Mouse (Mus musculus) central nervous system, embryonic 14 days (tissue): Measurements from ENCODE around the gene 2010315B03Rik. TPM values are rescaled to one million over a fixed set of nuclear protein-coding genes. Genes with fewer than 3 reads are reported as not detected.

Experiments
- polyA plus RNA-seq: library from polyadenylated mRNA; depleted of rRNA; stranded (reverse); fragments of >200 nt; gene quantifications from 2 replicates; pipeline ENCODE4 v1.2.3, GENCODE M21; 2012; rRNA removed

2010315B03Rik gene
- polyA plus RNA-seq, result 10.8 and 11.2 TPM in 2 replicates

GRCm38 (mm10) chr9:124312171-124313142 is at the start of gene 2010315B03Rik:
TSS of gene 2010315B03Rik (minus strand) at chr9:124312696.

Other genes with a start within 250 kb of the 2010315B03Rik start
- 0.55 and 0.86 TPM in 2 replicates for gene Ccr2, start 210.7 kb downstream of the 2010315B03Rik start, polyA plus RNA-seq
- 1.7 and 2.0 TPM in 2 replicates for gene Ccr5, start 191.2 kb downstream of the 2010315B03Rik start, polyA plus RNA-seq
- gene Ppp2r3d, start 164.2 kb upstream of the 2010315B03Rik start, polyA plus RNA-seq, result 288 and 317 TPM in 2 replicates
- not detected in 2 replicates for gene Gm21836, start 181.1 kb upstream of the 2010315B03Rik start, polyA plus RNA-seq